ENCODE assay signal across 11 mouse cellular contexts in the genomic region with DNA sequence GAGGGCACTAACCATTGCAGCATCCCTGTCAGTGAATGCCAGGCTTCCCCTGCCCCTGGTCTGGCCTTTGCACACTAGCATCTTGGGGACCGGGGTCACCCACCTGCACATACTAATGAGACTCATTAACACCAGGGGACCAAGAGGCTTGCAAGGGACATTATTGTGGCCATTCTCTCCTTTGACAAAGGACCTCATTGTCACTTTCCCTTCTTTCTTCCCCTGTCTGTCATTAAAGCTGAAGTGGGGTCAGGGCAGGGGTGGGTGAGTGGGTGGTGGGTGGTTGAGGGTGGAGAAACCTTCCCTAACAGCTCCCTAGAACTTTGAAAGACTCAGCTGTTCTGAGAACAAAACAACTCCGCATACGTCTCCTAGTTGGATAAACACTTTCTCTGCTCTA.
"Had no signal": no experiment of that assay in that cellular context is flagged by ENCODE, and none has a peak within 500 bp of the region (broad histone marks: within the 10 kb centered on the region; RNA-seq: fewer than 3 reads in every experiment).

No protein-coding gene starts in this region.

- ATAC-seq: midbrain, embryonic 16.5 days had no signal

- H3K4me2 ChIP-seq: limb, embryonic 12.5 days; stomach, embryonic 15.5 days had no signal

- H3K9ac ChIP-seq: limb, embryonic 12.5 days; liver, embryonic 14.5 days; stomach, embryonic 15.5 days had no signal

- H3K36me3 ChIP-seq: limb, embryonic 12.5 days; stomach, embryonic 15.5 days had no signal

- H3K9me3 ChIP-seq: limb, embryonic 12.5 days; stomach, embryonic 15.5 days had no signal

- H3K27ac ChIP-seq: limb, embryonic 12.5 days; liver, embryonic 14.5 days; stomach, embryonic 15.5 days had no signal

- DNase-seq: kidney, adult 8-10 months; kidney, postnatal 25 days; layer of hippocampus, adult 9-11 months; layer of hippocampus, postnatal 36 days; liver; lung, adult 18-20 months; thymus, postnatal 4 days had no signal

- H3K4me1 ChIP-seq: limb, embryonic 12.5 days; stomach, embryonic 15.5 days had no signal

- H3K4me3 ChIP-seq: limb, embryonic 12.5 days; stomach, embryonic 15.5 days had no signal

- H3K27me3 ChIP-seq: limb, embryonic 12.5 days; stomach, embryonic 15.5 days had no signal
